Mouse (Mus musculus) midbrain, embryonic 12.5 days (tissue): ENCODE measurements at regions not wholly inside any gene's neighbourhood (a gene's known extent, or its start where the extent isn't known, plus 50 kb on each side); places are given as distances from the start of the nearest gene placed in this dataset.

Source experiments
- ATAC-seq: fragments of 200-750 bp; cut with Nextera tagmentation; 2 replicates; pipeline ENCODE4 v1.8.0; 2017; ENCODE audit warnings: low read depth, moderate TSS enrichment, moderate library complexity; ENCODE audit not compliant: low FRiP score
- H3K27ac ChIP-seq: fragments of 300-500 bp; sonication (generic); replicated peaks from 2 replicates; pipeline ENCODE4 v1.5.1; 2016; ENCODE audit warnings: mild to moderate bottlenecking
- H3K27me3 ChIP-seq: fragments of 300-500 bp; sonication (generic); 2 replicates; pipeline ENCODE4 v1.6.1; 2016; ENCODE audit warnings: mild to moderate bottlenecking
- H3K36me3 ChIP-seq: fragments of 300-500 bp; sonication (generic); 2 replicates; pipeline ENCODE4 v1.6.1; 2016
- H3K4me1 ChIP-seq: fragments of 300-500 bp; sonication (generic); 2 replicates; pipeline ENCODE4 v1.6.1; 2016
- H3K4me2 ChIP-seq: fragments of 300-500 bp; sonication (generic); replicated peaks from 2 replicates; pipeline ENCODE4 v1.6.1; 2016; ENCODE audit warnings: mild to moderate bottlenecking, moderate library complexity
- H3K4me3 ChIP-seq: fragments of 300-500 bp; sonication (generic); 2 replicates; pipeline ENCODE4 v1.5.1; 2016; ENCODE audit warnings: mild to moderate bottlenecking
- H3K9ac ChIP-seq: fragments of 300-500 bp; sonication (generic); replicated peaks from 2 replicates; pipeline ENCODE4 v1.6.1; 2016; ENCODE audit warnings: mild to moderate bottlenecking, moderate library complexity
- H3K9me3 ChIP-seq: fragments of 300-500 bp; sonication (generic); 2 replicates; pipeline ENCODE4 v1.6.1; 2016; ENCODE audit warnings: mild to moderate bottlenecking
- WGBS: fragments of 180-500 bp; shearing (Covaris S2); methylation state at CpG from one replicate; pipeline ENCODE4 v1.1.7; 2016; 5-methylcytosine and 5-hydroxymethylcytosine counted together

DNA sequence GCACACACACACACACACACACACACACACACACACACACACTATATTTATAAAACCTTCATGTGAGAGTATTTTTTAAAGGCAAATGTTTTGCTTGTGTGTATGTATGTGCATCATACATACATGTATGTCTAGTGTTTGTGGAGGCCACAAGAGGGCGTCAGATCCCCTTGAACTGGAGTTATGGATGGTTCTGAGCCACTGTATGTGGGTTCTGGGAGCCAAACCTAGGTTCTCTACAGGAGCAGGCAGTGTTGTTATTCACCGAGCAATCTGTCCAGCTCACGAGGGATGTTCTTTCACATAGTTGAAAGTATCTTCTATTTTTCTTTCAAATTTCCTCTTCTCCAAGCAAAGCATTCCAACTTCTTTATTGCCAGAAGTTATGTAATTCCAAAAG, 56.3 kb upstream of the Agtr2 start:
- ATAC-seq: no peak
- no peaks in the 10 kb centered on the region for H3K4me1 ChIP-seq
- H3K4me2 ChIP-seq: no peak overlapping the region
- no peaks in the 10 kb centered on the region for H3K9me3 ChIP-seq
- 65% methylated on average over 3 of the region's 3 CpGs for WGBS
- H3K36me3 ChIP-seq: no peaks in the 10 kb centered on the region
- H3K27me3 ChIP-seq: no peaks in the 10 kb centered on the region
- no peak overlapping the region for H3K9ac ChIP-seq
- H3K27ac ChIP-seq: no peak overlapping the region
- no peak overlapping the region for H3K4me3 ChIP-seq

DNA sequence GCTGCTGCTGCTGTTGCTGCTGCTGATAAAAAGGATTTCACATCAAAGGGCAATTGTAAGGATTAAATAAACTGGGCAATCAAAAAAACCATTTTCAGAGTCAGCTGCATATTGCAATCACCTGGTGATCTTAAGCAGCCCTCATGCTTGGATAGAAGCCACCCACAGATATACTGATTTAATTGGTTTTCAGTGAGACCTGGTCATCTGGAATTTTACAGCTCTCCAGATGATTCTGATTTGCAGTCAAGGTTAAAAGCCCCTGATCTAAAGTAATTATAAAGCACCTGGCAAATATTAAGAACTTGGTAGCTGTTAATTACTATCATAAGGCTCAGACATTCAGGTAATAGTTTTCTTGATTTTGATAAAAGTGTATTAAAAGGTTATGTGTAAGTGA, 50.8 kb upstream of the Agtr2 start:
- no peak overlapping the region for H3K4me3 ChIP-seq
- H3K9ac ChIP-seq: no peak overlapping the region
- H3K4me1 ChIP-seq: no peaks in the 10 kb centered on the region
- H3K27ac ChIP-seq: no peak overlapping the region
- no peaks in the 10 kb centered on the region for H3K36me3 ChIP-seq
- H3K9me3 ChIP-seq: no peaks in the 10 kb centered on the region
- no peak overlapping the region for H3K4me2 ChIP-seq
- no peak for ATAC-seq
- H3K27me3 ChIP-seq: no peaks in the 10 kb centered on the region
